Mouse (Mus musculus): ENCODE measurements around the gene Hspa8.
"Not testable (repeated sequence)": the region's sequence is repeated elsewhere in the genome, so short reads cannot be mapped to it uniquely, and the experiment has no call there.

The Hspa8 gene

DNA sequence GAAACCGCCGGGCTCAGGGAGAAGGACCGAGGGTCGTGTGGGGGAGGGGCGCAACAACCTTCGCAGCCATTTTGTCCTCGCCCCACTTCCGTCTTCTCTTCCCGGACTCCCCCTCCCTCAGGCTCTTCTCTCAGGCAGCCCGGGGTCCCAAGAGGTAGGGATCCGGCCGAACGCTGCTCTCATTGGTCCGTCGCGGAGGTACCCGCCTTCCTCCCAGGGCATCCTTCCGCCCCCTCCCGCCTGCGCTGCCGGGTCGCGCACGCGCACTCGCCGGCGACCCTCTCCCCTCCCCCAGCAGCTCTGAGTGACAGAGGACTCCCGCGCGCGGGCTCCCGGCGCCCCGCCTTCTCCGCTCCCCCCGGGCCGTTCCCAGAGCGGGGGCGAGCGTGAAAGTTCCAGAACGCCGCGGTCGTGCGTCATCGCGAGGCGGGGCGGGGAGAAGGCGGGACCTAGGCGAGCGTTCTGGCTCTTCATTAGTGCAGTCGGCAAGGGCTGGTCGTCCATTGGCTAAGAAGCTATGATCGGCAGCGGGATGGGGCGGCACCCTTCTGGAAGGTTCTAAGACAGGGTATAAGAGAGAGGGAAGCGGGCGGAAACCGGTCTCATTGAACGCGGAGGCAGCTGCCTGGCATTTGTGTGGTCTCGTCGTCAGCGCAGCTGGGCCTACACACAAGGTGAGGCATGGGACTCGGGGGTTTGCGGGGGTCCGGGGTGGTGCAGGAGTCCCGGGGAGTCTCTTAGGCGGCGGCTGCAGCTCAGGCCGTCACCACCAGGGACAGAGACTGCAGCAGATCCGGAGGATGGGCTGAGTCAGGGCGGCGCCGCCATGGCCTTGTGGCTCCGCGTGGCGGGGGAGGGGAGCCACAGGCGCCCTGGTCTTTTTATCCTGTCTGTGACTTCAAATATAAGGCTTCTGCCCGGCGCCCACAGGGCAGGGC lies at the start of gene Hspa8:
Gene Hspa8, plus strand, starts transcription at position 310 of the 938 bp plus-strand sequence.
- DNase-seq (ENCODE audit: low spot score in 2 of 2) = peak; percentile 100

DNA sequence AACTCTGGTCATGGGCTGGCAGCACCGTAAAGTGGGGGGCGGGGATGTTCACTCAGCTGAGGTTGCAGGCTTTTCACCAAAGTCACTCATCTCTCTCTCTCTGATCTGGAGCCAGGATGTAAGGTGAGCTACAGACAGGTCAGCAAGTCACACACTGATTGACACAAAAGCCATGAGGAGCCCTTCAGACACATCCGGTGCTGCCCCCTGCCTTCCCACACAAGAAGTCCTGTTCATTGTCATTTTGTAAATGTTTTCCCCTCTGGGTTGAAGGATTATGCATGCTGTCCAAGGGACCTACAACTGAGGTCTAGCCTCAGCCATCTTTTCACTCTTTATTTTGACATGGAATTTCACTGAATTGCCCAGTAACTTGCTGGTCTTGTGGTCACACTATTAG lies 49.0 kb upstream of the Hspa8 start:
- no peak for DNase-seq (ENCODE audit: low spot score in 2 of 2)

GRCm38 (mm10) chr9:40756401-40756800 lies 44.4 kb upstream of the Hspa8 start:
- peak in 1 of 2 experiments; percentile 66 for DNase-seq (ENCODE audit: low spot score in 2 of 2)

DNA sequence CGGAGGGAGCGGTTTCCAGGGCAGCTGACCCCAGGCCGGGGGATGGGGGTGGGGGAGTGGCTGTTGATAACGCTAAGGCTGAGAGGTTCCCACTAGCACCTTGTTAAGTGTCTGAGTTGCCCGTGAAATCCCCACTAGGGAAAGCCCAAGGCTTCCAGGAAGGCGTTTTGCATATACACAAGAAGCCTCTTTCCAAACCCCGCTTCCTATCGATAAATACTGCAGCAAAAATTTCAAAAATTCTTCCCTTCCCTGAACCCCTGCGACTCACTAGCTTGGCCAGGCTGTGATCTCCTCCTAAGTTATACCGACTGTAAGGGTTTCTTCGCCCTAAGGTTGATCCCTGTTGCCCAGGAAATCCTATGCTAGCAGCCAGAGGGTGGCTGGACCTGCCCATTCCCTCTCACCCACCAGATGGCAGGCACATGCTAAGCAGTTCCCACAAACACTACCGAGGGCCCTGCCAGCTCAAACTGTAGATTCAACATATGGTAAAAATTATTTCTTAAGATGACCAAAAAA lies 43.6 kb upstream of the Hspa8 start:
- peak; percentile 52 to 74 for DNase-seq (ENCODE audit: low spot score in 2 of 2)

DNA sequence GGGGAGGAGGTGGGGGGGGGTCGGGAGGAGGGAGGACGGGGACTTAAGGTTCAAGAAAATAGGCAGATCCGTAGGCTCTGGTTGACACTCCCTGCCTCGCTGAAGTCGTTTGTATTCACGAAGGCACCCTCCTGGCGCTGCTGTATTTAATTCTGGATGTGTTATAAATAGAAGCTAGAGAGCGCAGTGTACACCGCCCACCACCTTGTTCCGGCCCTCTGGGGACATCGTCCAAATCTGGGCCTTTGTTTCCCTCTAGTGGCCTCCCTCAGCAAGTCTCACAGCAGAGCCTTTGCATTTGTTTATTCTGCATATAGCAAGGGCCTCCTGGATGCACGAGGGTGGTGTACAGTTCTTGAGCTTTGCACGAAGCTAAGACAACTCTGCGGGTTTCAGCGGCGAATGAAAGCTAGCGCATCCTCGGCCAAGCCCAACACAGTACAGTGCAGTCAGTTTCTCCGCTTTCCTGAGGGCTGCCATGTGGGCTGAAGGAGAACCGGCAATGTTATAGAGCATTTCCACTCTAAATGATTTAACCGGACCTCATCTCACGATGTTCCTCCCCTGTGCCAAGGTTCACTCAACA lies 43.0 kb upstream of the Hspa8 start:
- DNase-seq (ENCODE audit: low spot score in 2 of 2) = peak; percentile 85 to 92

DNA sequence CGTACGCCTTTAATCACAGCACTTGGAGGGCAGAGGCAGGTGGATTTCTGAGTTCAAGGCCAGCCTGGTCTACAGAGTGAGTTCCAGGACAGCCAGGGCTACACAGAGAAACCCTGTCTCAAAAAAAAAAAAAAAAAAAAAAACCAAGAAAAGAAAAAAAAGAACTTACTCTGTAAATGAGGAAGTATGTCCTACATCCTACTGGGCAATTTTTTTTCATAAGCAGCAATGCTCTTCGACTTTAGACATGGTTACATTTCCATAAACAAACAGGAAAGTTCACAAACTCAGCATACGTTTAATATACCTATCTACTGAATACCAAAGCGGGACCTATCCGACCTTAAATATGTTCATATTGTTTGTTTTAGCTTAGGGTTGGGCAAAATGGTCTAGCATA lies 38.4 kb upstream of the Hspa8 start:
- DNase-seq (ENCODE audit: low spot score in 2 of 2) = no peak

DNA sequence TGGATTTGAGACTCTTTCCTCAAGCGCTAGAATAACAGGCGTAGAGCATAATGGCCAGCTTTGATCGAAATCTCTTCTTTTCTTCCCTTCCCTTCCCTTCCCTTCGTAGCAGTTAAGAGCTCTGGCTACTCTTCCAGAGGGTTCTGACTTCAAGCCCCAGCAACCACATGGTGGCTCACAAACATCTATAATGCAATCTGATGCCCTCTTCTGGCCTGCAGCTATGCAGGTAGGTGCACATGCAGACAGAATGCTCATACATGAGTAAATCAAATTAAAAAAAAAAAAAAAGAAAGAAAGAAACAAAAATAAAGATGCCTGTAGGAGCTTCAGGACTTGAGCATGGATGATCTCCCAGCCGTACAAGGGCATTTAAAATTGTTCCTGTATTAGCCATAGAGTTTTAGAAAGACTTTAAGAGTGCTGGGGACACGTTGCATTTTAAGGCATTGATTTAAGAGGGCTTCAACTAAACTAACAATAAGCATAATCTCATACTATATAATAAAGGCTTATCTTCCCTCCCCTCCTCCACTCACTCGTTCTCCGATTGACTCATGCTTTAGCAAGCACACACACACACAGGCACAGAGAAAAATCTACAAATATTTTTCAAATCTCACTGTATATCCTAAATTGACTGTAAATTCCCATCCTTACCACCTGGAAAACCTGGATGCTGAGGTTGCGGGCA lies 35.8 kb upstream of the Hspa8 start:
- no peak for DNase-seq (ENCODE audit: low spot score in 2 of 2)

DNA sequence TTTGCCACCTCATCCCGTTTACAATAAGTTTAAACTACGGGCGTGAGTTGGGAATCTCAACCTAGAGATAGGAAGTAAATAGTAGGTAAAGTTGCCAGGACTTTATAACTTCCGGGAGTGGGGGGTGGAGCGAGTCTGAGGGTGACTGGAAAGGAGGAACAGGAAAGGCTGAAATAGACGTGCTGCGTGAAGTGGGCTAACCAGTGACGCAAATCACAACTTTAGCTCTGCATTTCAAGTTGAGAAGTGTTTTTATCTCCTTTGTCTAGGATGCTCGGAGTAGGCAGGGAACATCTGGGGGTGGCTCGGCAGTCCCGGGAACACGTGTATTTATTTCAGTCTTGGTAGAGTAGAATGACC lies 35.2 kb upstream of the Hspa8 start:
- DNase-seq (ENCODE audit: low spot score in 2 of 2) = peak; percentile 69 to 78

- no peak for DNase-seq (ENCODE audit: low spot score in 2 of 2)
Measured at GRCm38 (mm10) chr9:40766058-40766605, 34.7 kb upstream of the Hspa8 start.

- no peak for DNase-seq (ENCODE audit: low spot score in 2 of 2)
Measured at GRCm38 (mm10) chr9:40767946-40768345, 32.8 kb upstream of the Hspa8 start.

- DNase-seq (ENCODE audit: low spot score in 2 of 2) = peak in 1 of 2 experiments; percentile 34
Measured at GRCm38 (mm10) chr9:40772246-40772645, 28.5 kb upstream of the Hspa8 start.

- not testable (repeated sequence) for DNase-seq (ENCODE audit: low spot score in 2 of 2)
Measured at GRCm38 (mm10) chr9:40773142-40773541, 27.6 kb upstream of the Hspa8 start.

DNA sequence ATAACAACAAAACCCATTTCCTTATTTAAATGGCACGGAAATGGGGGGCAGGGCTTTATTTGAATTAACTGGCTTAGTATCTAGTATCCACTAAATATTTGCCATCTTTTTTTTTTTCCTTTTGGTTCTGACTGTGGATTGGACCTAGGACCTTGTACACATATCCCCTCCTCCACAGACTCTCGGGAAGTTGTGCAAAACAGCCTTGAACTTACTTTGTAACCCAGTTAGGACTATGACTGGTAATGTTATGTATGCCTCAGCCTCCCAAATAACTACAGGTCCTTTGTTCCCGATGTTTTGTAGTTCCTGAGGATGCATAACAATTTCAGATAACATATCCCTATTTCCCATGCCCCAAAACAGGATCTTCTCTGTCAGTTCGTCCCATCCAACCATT lies 26.9 kb upstream of the Hspa8 start:
- DNase-seq (ENCODE audit: low spot score in 2 of 2) = no peak

DNA sequence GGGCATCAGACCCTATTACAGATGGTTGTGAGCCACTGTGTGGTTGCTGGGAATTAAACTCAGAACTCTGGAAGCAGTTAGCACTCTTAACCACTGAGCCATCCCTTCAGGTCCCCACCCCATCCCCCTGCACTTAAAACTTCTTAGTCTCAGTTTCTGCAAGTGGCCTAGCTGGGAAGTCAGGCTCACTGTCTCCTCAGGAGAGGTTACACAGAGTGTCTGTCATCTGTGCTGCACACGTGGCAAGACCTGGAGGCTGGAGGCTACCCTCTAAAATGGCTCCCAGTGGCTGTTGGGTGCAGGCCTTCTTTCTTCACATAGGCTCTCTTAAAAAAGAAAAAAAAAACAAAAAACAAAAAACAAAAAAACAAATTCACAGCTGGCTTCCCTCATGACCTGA lies 24.7 kb upstream of the Hspa8 start:
- DNase-seq (ENCODE audit: low spot score in 2 of 2) = no peak

GRCm38 (mm10) chr9:40776459-40777248 lies 24.1 kb upstream of the Hspa8 start:
- no peak for DNase-seq (ENCODE audit: low spot score in 2 of 2)

GRCm38 (mm10) chr9:40780111-40780510 lies 20.7 kb upstream of the Hspa8 start:
- no peak for DNase-seq (ENCODE audit: low spot score in 2 of 2)

GRCm38 (mm10) chr9:40780892-40781725 lies 19.7 kb upstream of the Hspa8 start:
- DNase-seq (ENCODE audit: low spot score in 2 of 2) = no peak

- DNase-seq (ENCODE audit: low spot score in 2 of 2) = no peak
Measured at GRCm38 (mm10) chr9:40781726-40782581, 18.8 kb upstream of the Hspa8 start.

DNA sequence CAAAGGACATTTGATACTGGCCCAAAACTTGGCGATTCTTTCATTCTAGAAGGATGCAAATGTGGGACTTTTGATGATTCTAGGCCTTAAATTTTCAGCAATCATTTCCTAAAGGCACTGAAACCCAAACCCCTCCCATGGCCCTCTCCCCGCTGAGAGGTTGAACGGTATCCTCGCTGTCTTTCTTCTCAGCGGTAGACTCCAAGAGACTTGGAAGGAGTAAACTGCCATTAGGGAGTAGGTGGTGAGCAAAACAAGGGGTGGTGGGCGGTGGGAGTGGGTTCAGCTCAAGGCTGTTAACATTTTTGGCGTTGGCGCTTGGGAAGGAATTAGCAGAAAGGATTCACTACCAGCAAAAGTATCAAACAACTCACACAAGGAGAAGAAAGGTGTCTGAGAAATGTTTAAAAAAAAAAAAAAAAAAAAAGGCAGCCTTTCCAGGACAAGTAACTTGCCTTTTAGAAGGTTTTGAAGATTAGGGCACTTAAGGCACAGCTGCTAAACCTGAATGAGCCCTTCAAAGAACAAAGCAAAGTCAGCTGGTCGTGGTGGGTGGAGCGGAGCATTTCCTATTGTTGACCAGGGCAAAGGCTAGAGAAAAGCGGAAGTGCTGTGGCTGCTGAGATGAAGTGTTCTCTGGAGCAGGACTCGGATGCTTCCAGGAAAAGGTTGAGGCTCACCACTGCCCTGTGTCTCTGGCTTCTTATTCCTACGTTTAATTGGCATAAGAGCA lies 17.0 kb upstream of the Hspa8 start:
- DNase-seq (ENCODE audit: low spot score in 2 of 2) = no peak

Measured in frontal cortex, postnatal 36 days (tissue).